Mouse (Mus musculus) olfactory bulb, adult 2 months (tissue): ENCODE results near the gene Fbxo2. TPM values are rescaled to one million over a fixed set of nuclear protein-coding genes. Genes with fewer than 3 reads are reported as not detected.

Source experiments
- H3K27ac ChIP-seq: fragments of 200-500 bp; 2 replicates; pipeline ENCODE4 v1.5.1; 2012; ENCODE audit warnings: low read depth, low read length; ENCODE audit not compliant: insufficient read depth
- H3K4me1 ChIP-seq: fragments of 200-500 bp; 2 replicates; pipeline ENCODE4 v1.6.1; 2012; ENCODE audit warnings: low read length; ENCODE audit not compliant: control insufficient read depth, insufficient read depth
- H3K4me3 ChIP-seq: fragments of 200-500 bp; 2 replicates; pipeline ENCODE4 v1.5.1; 2012; ENCODE audit warnings: mild to moderate bottlenecking, low read depth, low read length, moderate library complexity; ENCODE audit not compliant: insufficient read depth
- CTCF ChIP-seq: fragments of 200-500 bp; IDR thresholded peaks from 2 replicates; pipeline ENCODE4 v1.5.1; 2012; ENCODE audit warnings: low read depth, mild to moderate bottlenecking, low read length, moderate library complexity; ENCODE audit not compliant: insufficient read depth
- POLR2A ChIP-seq: fragments of 200-500 bp; IDR thresholded peaks from 2 replicates; pipeline ENCODE4 v1.6.1; 2012; ENCODE audit warnings: mild to moderate bottlenecking, low read depth, low read length, moderate library complexity; ENCODE audit not compliant: insufficient read depth
- WGBS: fragments of 180-500 bp; shearing (Covaris S2); methylation state at CpG from one replicate; pipeline ENCODE4 v1.1.7; 2018; 5-methylcytosine and 5-hydroxymethylcytosine counted together
- polyA plus RNA-seq: library from polyadenylated mRNA; stranded (reverse); fragments of >200 nt; gene quantifications from 2 replicates; pipeline ENCODE4 v1.2.4, GENCODE M21; 2012; ENCODE audit warnings: low replicate concordance; ENCODE audit not compliant: missing spikeins, insufficient read depth, insufficient read length

Fbxo2 gene
- polyA plus RNA-seq, 1 experiment = not detected

- Histone ChIP-seq H3K4me3 (no peak overlapping the region), H3K27ac (no peak overlapping the region), H3K4me1 (0 out of 2 replicates have a peak, but pooled peaks cover 2% of the 10 kb centered on the region)
- WGBS = 56% methylated on average over 15 of the region's 15 CpGs
- TF ChIP-seq POLR2A = no peak
- no peak for TF ChIP-seq CTCF
These were observed 43.8 kb downstream of the Fbxo2 start for GRCm38 (mm10) chr4:148204061-148204872.

- WGBS = 46% methylated on average over 6 of the region's 6 CpGs
- TF ChIP-seq POLR2A (no peak), CTCF (no peak)
- no peak overlapping the region for H3K27ac ChIP-seq
- 0 out of 2 replicates have a peak, but pooled peaks cover 2% of the 10 kb centered on the region for H3K4me1 ChIP-seq
- H3K4me3 ChIP-seq = no peak overlapping the region
These were observed 44.4 kb downstream of the Fbxo2 start for GRCm38 (mm10) chr4:148204873-148205232.

GRCm38 (mm10) chr4:148214460-148215136 is 54.2 kb downstream of the Fbxo2 start:
- TF ChIP-seq POLR2A (no peak), CTCF (no peak)
- H3K4me3 ChIP-seq = no peak overlapping the region
- 58% methylated on average over 5 of the region's 5 CpGs for WGBS
- H3K27ac ChIP-seq = no peak overlapping the region
- H3K4me1 ChIP-seq = peaks cover 18% of the 10 kb centered on the region

GRCm38 (mm10) chr4:148215264-148215900 is 55.0 kb downstream of the Fbxo2 start:
- WGBS = 26% methylated on average over 11 of the region's 11 CpGs
- H3K4me3 ChIP-seq = no peak overlapping the region
- H3K4me1 ChIP-seq = peaks cover 18% of the 10 kb centered on the region
- no peak for TF ChIP-seq CTCF
- TF ChIP-seq POLR2A = no peak
- no peak overlapping the region for H3K27ac ChIP-seq

Other genes with a start within 250 kb of the Fbxo2 start
- not detected in 2 replicates for gene Plod1, start 223.9 kb upstream of the Fbxo2 start, polyA plus RNA-seq
- gene 2510039O18Rik, start 219.7 kb upstream of the Fbxo2 start, polyA plus RNA-seq = not detected in 2 replicates
- not detected in 2 replicates for gene Nppb, start 174.8 kb upstream of the Fbxo2 start, polyA plus RNA-seq
- gene Nppa, start 159.9 kb upstream of the Fbxo2 start, polyA plus RNA-seq = not detected in 2 replicates
- gene Clcn6, start 121.8 kb upstream of the Fbxo2 start, polyA plus RNA-seq = not detected in 2 replicates
- not detected in 2 replicates for gene Mthfr, start 121.5 kb upstream of the Fbxo2 start, polyA plus RNA-seq
- not detected in 2 replicates for gene Agtrap, start 72.6 kb upstream of the Fbxo2 start, polyA plus RNA-seq
- gene Mad2l2, start 30.2 kb upstream of the Fbxo2 start, polyA plus RNA-seq = not detected in 2 replicates
- not detected in 2 replicates for gene Draxin, start 29.9 kb upstream of the Fbxo2 start, polyA plus RNA-seq
- not detected in 2 replicates for gene Fbxo6, start 8.5 kb upstream of the Fbxo2 start, polyA plus RNA-seq
- gene Fbxo44, start 139 bp upstream of the Fbxo2 start, polyA plus RNA-seq = not detected in 2 replicates
- not detected in 2 replicates for gene Disp3, start 127.3 kb downstream of the Fbxo2 start, polyA plus RNA-seq